Mouse (Mus musculus) MEL (cell line): ENCODE measurements around the gene Psmb4. TPM values are rescaled to one million over a fixed set of nuclear protein-coding genes. Genes with fewer than 3 reads are reported as not detected.

Experiments used
- DNase-seq: peaks from one replicate; pipeline ENCODE4 v3.0.0; 2011; ENCODE audit warnings: low read depth, low spot score
- H3K27ac ChIP-seq: 2 replicates; pipeline ENCODE4 v1.5.1; 2012; ENCODE audit warnings: low read depth, mild to moderate bottlenecking, control low read depth, low read length, moderate library complexity; ENCODE audit not compliant: control insufficient read depth
- H3K27me3 ChIP-seq, 2 experiments: fragments of 150-350 bp in 1 of 2; sonication (generic) in 1 of 2; 2 replicates each; pipeline ENCODE4 v1.6.1; 2012; ENCODE audit warnings: low read length in 2 of 2, mild to moderate bottlenecking in 2 of 2, improper control_type of control experiment in 1 of 2, moderate library complexity in 1 of 2; ENCODE audit not compliant: insufficient read depth in 2 of 2, control insufficient read depth in 1 of 2
- H3K36me3 ChIP-seq, 2 experiments: 2 replicates each; pipeline ENCODE4 v1.6.1; 2012 to 2014; ENCODE audit warnings: low read length in 2 of 2, improper control_type of control experiment in 1 of 2, inconsistent platforms in 1 of 2, mild to moderate bottlenecking in 1 of 2; ENCODE audit not compliant: insufficient read depth in 2 of 2, control insufficient read depth in 1 of 2
- H3K4me1 ChIP-seq, 2 experiments: fragments of 150-350 bp in 1 of 2; sonication (generic) in 1 of 2; 2 replicates each; pipeline ENCODE4 v1.6.1; 2012; ENCODE audit warnings: low read length in 2 of 2, improper control_type of control experiment in 1 of 2, mild to moderate bottlenecking in 1 of 2; ENCODE audit not compliant: insufficient read depth in 2 of 2, control insufficient read depth in 1 of 2
- H3K4me3 ChIP-seq, 2 experiments: fragments of 150-350 bp in 1 of 2; sonication (generic) in 1 of 2; 2 replicates each; pipeline ENCODE4 v1.5.1; 2012; ENCODE audit warnings: low read depth in 2 of 2, low read length in 2 of 2, mild to moderate bottlenecking in 2 of 2, moderate library complexity in 2 of 2, control low read depth in 1 of 2, improper control_type of control experiment in 1 of 2; ENCODE audit not compliant: control insufficient read depth in 1 of 2, insufficient read depth in 1 of 2
- H3K79me2 ChIP-seq: 2 replicates; pipeline ENCODE4 v1.6.1; 2012; ENCODE audit warnings: mild to moderate bottlenecking, low read length, moderate library complexity; ENCODE audit not compliant: control insufficient read depth, poor library complexity, insufficient read depth
- H3K9ac ChIP-seq: 2 replicates; pipeline ENCODE4 v1.6.1; 2012; ENCODE audit warnings: low read depth, mild to moderate bottlenecking, control low read depth, low read length, moderate library complexity; ENCODE audit not compliant: control insufficient read depth, poor library complexity, severe bottlenecking
- H3K9me3 ChIP-seq: fragments of 150-350 bp; sonication (generic); replicated peaks from 2 replicates; pipeline ENCODE4 v1.6.1; 2012; ENCODE audit warnings: mild to moderate bottlenecking, low read length, improper control_type of control experiment, moderate library complexity; ENCODE audit not compliant: insufficient read depth
- BHLHE40 ChIP-seq: IDR thresholded peaks from 2 replicates; pipeline ENCODE4 v1.6.1; 2012; ENCODE audit warnings: low read depth, mild to moderate bottlenecking, inconsistent platforms, low read length, improper control_type of control experiment, borderline replicate concordance
- CHD1 ChIP-seq: IDR thresholded peaks from 2 replicates; pipeline ENCODE4 v1.6.1; 2012; ENCODE audit warnings: low read depth, mild to moderate bottlenecking, inconsistent platforms, low read length, improper control_type of control experiment
- CHD2 ChIP-seq: IDR thresholded peaks from 2 replicates; pipeline ENCODE4 v1.6.1; 2011; ENCODE audit warnings: low read length, improper control_type of control experiment
- CTCF ChIP-seq, 3 experiments: IDR thresholded peaks in 2 of 3; conservative IDR thresholded peaks in 1 of 3; 2 replicates each; pipeline ENCODE4 v1.5.1; 2011 to 2012; ENCODE audit warnings: low read length in 3 of 3, low read depth in 2 of 3, mild to moderate bottlenecking in 2 of 3, improper control_type of control experiment in 1 of 3, inconsistent platforms in 1 of 3, mixed read lengths in 1 of 3, moderate library complexity in 1 of 3; ENCODE audit not compliant: control insufficient read depth in 1 of 3, insufficient read depth in 1 of 3, poor library complexity in 1 of 3, severe bottlenecking in 1 of 3
- EP300 ChIP-seq, 2 experiments: IDR thresholded peaks; 2 replicates each; pipeline ENCODE4 v1.6.1; 2011; ENCODE audit warnings: improper control_type of control experiment in 2 of 2, low read length in 2 of 2, low read depth in 1 of 2, mild to moderate bottlenecking in 1 of 2
- ETS1 ChIP-seq: IDR thresholded peaks from 2 replicates; pipeline ENCODE4 v1.6.1; 2012; ENCODE audit warnings: low read depth, mild to moderate bottlenecking, inconsistent platforms, low read length, improper control_type of control experiment, moderate library complexity
- HCFC1 ChIP-seq: IDR thresholded peaks from 2 replicates; pipeline ENCODE4 v1.6.1; 2012; ENCODE audit warnings: low read depth, mild to moderate bottlenecking, inconsistent platforms, low read length, improper control_type of control experiment, moderate library complexity
- JUND ChIP-seq: IDR thresholded peaks from 2 replicates; pipeline ENCODE4 v1.6.1; 2011; ENCODE audit warnings: low read depth, mild to moderate bottlenecking, improper control_type of control experiment, low read length
- MAFK ChIP-seq: IDR thresholded peaks from 2 replicates; pipeline ENCODE4 v1.6.1; 2011; ENCODE audit warnings: low read depth, mild to moderate bottlenecking, low read length, improper control_type of control experiment, borderline replicate concordance
- MAX ChIP-seq: IDR thresholded peaks from 2 replicates; pipeline ENCODE4 v1.6.1; 2011; ENCODE audit warnings: low read length, improper control_type of control experiment
- MAZ ChIP-seq: IDR thresholded peaks from 2 replicates; pipeline ENCODE4 v1.6.1; 2012; ENCODE audit warnings: low read depth, mild to moderate bottlenecking, inconsistent platforms, low read length, improper control_type of control experiment
- MXI1 ChIP-seq: IDR thresholded peaks from 2 replicates; pipeline ENCODE4 v1.6.1; 2011; ENCODE audit warnings: mild to moderate bottlenecking, low read depth, low read length, improper control_type of control experiment
- MYC ChIP-seq: IDR thresholded peaks from 2 replicates; pipeline ENCODE4 v1.6.1; 2011; ENCODE audit warnings: low read depth, mild to moderate bottlenecking, low read length, improper control_type of control experiment, moderate library complexity
- NELFE ChIP-seq: IDR thresholded peaks from 2 replicates; pipeline ENCODE4 v1.6.1; 2011; ENCODE audit warnings: low read depth, low read length, improper control_type of control experiment
- POLR2A ChIP-seq, 2 experiments: IDR thresholded peaks; 2 replicates each; pipeline ENCODE4 v1.6.1; 2011 to 2012; ENCODE audit warnings: low read length in 2 of 2, mild to moderate bottlenecking in 2 of 2, control low read depth in 1 of 2, improper control_type of control experiment in 1 of 2, low read depth in 1 of 2, moderate library complexity in 1 of 2; ENCODE audit not compliant: control insufficient read depth in 1 of 2, insufficient read depth in 1 of 2, poor library complexity in 1 of 2
- RAD21 ChIP-seq: IDR thresholded peaks from 2 replicates; pipeline ENCODE4 v1.6.1; 2011; ENCODE audit warnings: mild to moderate bottlenecking, low read depth, low read length, improper control_type of control experiment
- SIN3A ChIP-seq: IDR thresholded peaks from 2 replicates; pipeline ENCODE4 v1.6.1; 2012; ENCODE audit warnings: low read length, improper control_type of control experiment, inconsistent platforms
- SMC3 ChIP-seq: IDR thresholded peaks from 2 replicates; pipeline ENCODE4 v1.6.1; 2011; ENCODE audit warnings: low read depth, low read length, improper control_type of control experiment
- TBP ChIP-seq: IDR thresholded peaks from 2 replicates; pipeline ENCODE4 v1.8.0; 2011; ENCODE audit warnings: low read depth, low read length, improper control_type of control experiment
- TCF12 ChIP-seq: IDR thresholded peaks from 2 replicates; pipeline ENCODE4 v1.6.1; 2014; ENCODE audit warnings: low read depth, mild to moderate bottlenecking, inconsistent platforms, low read length, improper control_type of control experiment, moderate library complexity
- USF2 ChIP-seq, 2 experiments: IDR thresholded peaks; 2 replicates each; pipeline ENCODE4 v1.6.1; 2011 to 2012; ENCODE audit warnings: improper control_type of control experiment in 2 of 2, low read length in 2 of 2, borderline replicate concordance in 1 of 2, inconsistent platforms in 1 of 2, low read depth in 1 of 2, mild to moderate bottlenecking in 1 of 2; ENCODE audit not compliant: insufficient read depth in 1 of 2
- ZC3H11A ChIP-seq: IDR thresholded peaks from 2 replicates; pipeline ENCODE4 v1.6.1; 2012; ENCODE audit warnings: low read depth, mild to moderate bottlenecking, inconsistent platforms, low read length, improper control_type of control experiment
- ZNF384 ChIP-seq: IDR thresholded peaks from 2 replicates; pipeline ENCODE4 v1.6.1; 2012; ENCODE audit warnings: low read depth, mild to moderate bottlenecking, inconsistent platforms, low read length, improper control_type of control experiment
- polyA plus RNA-seq, 2 experiments: library from polyadenylated mRNA; stranded (reverse) in 1 of 2; unstranded in 1 of 2; fragments of >175 nt in 1 of 2; fragments of >200 nt in 1 of 2; gene quantifications; 2 replicates each; pipeline versions ENCODE4 v1.2.1 to v1.2.4; 2012; ENCODE audit warnings: low replicate concordance in 2 of 2, low read depth in 1 of 2; ENCODE audit not compliant: insufficient read length in 2 of 2, insufficient read depth in 1 of 2, missing spikeins in 1 of 2
- total RNA-seq: library from RNA; depleted of rRNA; stranded (reverse); fragments of 300-350 nt; gene quantifications from 2 replicates; pipeline ENCODE4 v1.2.3, GENCODE M21; 2012

Psmb4 gene
- total and polyA plus RNA-seq, 3 experiments, result 826 to 964 (median 890) TPM

- H3K9me3 ChIP-seq, result no peaks in the 10 kb centered on the region
- peak; percentile 92 for TF ChIP-seq SMC3
- TF ChIP-seq HCFC1, result peak; percentile 49; the same call in 1 of the 2 replicates
- TF ChIP-seq POLR2A (IDR thresholded peaks at IDR 0.05; ENCODE audit: control insufficient read depth in 1 of 2, insufficient read depth in 1 of 2, low read depth in 1 of 2, low read length in 2 of 2, poor library complexity in 1 of 2), result no peak
- TF ChIP-seq MYC, result peak; percentile 90
- peak; percentile 73; the same call in 1 of the 2 replicates for TF ChIP-seq MXI1
- no peak for TF ChIP-seq MAZ
- TF ChIP-seq RAD21, result peak; percentile 96
- peak; percentile 75 for TF ChIP-seq SIN3A
- TF ChIP-seq BHLHE40, result 0 out of 2 replicates have a peak, but pooled peaks have one; percentile 27
- 0 out of 2 replicates have a peak, but pooled peaks have one; percentile 67 for TF ChIP-seq MAFK
- no peak for TF ChIP-seq TBP
- TF ChIP-seq CHD2, result no peak
- peak; percentile 20; the same call in 1 of the 2 replicates for TF ChIP-seq ZNF384
- no peak for TF ChIP-seq USF2 (IDR thresholded peaks at IDR 0.05; ENCODE audit: borderline replicate concordance in 1 of 2, insufficient read depth in 1 of 2, low read depth in 1 of 2, low read length in 2 of 2)
- no peak for TF ChIP-seq NELFE
- TF ChIP-seq TCF12, result peak; percentile 35; the same call in 1 of the 2 replicates
- TF ChIP-seq EP300 (IDR thresholded peaks at IDR 0.05; ENCODE audit: low read depth in 1 of 2, low read length in 2 of 2), result peak in 1 of 2 experiments; percentile 38; a peak in 1 of 4 replicates
- TF ChIP-seq ZC3H11A, result peak; percentile 93
- TF ChIP-seq CHD1, result no peak
- TF ChIP-seq CTCF (IDR thresholded peaks at IDR 0.05 in 2 of 3, conservative IDR thresholded peaks at IDR 0.05 in 1 of 3; ENCODE audit: control insufficient read depth in 1 of 3, insufficient read depth in 1 of 3, low read depth in 2 of 3, low read length in 3 of 3, poor library complexity in 1 of 3, severe bottlenecking in 1 of 3), result peak in 2 of 3 experiments; percentile 66 to 82
- peak; percentile 44; the same call in 1 of the 2 replicates for TF ChIP-seq ETS1
- peak; percentile 83 for TF ChIP-seq MAX
- peak; percentile 45; the same call in 1 of the 2 replicates for TF ChIP-seq JUND
- H3K27ac ChIP-seq, result no peak overlapping the region
- peaks cover 6 to 17% of the 10 kb centered on the region in 2 experiments for H3K4me1 ChIP-seq
- peaks cover 12 to 13% of the 10 kb centered on the region in 2 experiments for H3K36me3 ChIP-seq
- H3K9ac ChIP-seq, result no peak overlapping the region
- peak; percentile 92 for DNase-seq
- H3K4me3 ChIP-seq, result no peak overlapping the region
- H3K79me2 ChIP-seq, result peaks cover 18% of the 10 kb centered on the region
- H3K27me3 ChIP-seq, result peaks cover 0 to under 1% of the 10 kb centered on the region in 2 experiments; a peak in 3 of 4 replicates
Measured at GRCm38 (mm10) chr3:94888595-94888994, 1.8 kb upstream of the Psmb4 start.
